Mouse (Mus musculus) layer of hippocampus, adult 9-10 months (tissue): ENCODE measurements at regions not wholly inside any gene's neighbourhood (a gene's known extent, or its start where the extent isn't known, plus 50 kb on each side); places are given as distances from the start of the nearest gene placed in this dataset.
"Not testable (repeated sequence)": the region's sequence is repeated elsewhere in the genome, so short reads cannot be mapped to it uniquely, and the experiment has no call there.

Experiments
- DNase-seq: peaks from one replicate; pipeline ENCODE4 v3.0.0; 2022; ENCODE audit warnings: low spot score

DNA sequence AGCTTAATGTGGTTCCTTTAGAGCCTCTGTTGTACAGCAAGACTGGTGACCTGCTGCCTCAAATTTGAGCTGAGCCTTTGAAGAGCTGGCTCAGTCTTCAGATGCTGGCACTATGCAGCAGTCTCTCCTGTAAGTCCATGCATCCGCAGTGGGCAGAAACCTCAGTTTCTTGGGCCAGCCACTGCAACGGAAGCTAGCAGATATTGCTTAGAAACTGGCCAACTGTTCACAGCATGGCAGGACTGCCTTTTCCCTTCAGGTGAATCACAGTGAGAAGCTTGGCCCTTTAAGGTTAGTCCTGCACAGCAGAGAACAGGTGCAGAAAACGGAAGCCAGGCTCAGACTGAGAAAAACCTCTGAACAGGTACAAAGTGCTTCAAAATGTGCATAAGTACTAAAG lies 1976.8 kb upstream of the G6pd2 start:
- no peak for DNase-seq

DNA sequence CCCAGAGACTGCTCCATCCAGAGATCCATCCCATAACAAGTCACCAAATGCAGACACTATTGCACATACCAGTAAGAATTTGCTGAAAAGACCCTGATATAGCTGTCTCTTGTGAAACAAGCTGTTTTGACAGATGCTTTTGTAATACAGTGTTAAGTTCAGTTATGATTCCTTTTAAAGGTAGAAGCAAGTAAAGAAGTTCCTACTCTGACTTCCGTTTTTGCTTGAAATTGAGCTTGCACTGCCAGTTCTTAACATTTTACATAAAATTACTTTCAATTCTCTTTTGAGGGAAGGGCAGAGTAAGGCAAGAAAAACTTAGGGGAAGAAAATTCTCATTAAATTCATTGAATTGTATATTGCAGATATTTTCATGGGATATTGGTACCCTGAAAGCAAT lies 1962.9 kb upstream of the G6pd2 start:
- no peak for DNase-seq

DNA sequence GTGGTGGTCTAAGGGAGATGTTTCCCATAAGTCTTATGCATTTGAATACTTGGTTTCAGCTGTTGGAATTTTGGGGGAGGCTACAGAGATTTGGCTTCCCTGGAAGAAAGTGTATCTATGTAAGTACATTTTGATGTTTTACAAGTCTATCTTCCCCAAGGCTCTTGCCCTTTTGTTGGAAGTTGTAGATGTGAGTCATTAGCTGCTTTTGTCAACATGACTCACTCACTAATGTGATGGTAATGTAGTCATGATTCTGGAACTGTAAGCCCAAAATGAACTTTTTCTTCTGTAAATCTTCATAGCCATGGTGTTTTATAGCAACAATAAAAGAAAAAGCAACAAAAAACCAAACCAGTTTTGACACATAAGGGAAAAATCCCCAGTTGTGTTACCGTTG lies 1961.0 kb upstream of the G6pd2 start:
- no peak for DNase-seq

GRCm38 (mm10) chr5:59893952-59894724 lies 1914.5 kb upstream of the G6pd2 start:
- DNase-seq: no peak

DNA sequence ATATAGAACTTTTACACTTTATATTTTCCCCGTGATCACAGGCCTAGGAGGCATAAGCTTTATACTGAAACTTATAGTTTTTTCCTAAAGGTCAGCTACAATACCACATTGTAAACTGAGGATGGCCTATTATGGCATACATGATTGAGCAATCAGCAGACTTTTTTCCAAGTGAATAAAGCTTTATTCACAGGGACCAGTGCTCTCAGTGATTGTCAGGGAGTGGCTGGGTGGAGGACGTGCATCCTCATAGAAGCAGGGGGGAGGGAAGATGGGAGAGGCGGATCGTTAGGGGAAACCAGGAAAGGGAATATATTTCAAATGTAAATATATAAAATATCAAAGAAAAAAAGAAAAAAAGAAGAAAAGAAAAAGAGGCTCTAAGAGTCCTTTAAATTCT lies 1886.7 kb upstream of the G6pd2 start:
- no peak for DNase-seq

- no peak for DNase-seq
Measured at GRCm38 (mm10) chr5:59940861-59941260, 1867.8 kb upstream of the G6pd2 start.

GRCm38 (mm10) chr5:59945761-59946160 lies 1862.9 kb upstream of the G6pd2 start:
- no peak for DNase-seq

- DNase-seq: no peak
Measured at GRCm38 (mm10) chr5:59947831-59948568, 1860.6 kb upstream of the G6pd2 start.

DNA sequence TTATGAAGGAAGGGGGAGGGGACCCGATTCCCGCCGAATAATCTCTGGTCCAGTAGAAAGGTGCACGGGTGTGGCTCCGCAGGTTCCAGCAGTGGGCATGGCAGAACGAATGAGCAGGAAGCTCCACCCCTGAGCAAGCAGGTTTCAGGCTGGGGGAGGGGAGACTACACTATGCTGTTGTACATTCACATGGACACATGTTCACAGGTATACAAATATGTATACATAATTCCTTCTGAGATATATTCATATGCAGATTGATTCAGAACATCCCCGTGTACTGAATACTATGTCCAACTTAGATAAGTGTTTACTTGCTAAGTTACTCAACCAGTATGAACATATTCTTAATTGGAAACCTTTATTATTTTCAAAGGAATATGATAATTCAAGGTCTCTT lies 1852.4 kb upstream of the G6pd2 start:
- not testable (repeated sequence) for DNase-seq

DNA sequence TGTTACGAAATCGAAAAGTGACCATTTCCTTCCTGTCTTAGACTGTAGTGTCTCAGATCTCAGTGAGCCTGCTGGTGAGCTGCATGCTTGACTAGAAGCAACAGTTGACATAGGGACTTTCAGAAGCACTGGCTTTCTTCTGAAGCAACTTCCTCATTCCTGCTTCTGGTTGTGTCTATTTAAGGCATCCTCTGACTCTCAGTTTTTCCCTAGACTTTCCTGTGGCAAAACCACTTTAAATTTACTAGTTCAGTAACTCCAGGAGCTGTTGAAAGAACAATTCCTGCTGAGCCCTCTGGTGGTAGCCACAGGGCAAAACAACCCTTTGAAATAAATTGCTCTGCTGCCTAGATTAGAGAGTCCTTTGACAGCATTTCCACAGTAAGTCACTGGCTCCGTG lies 1811.9 kb upstream of the G6pd2 start:
- DNase-seq: peak; percentile 52

- DNase-seq: not testable (repeated sequence)
Measured at GRCm38 (mm10) chr5:60042603-60043175, 1765.9 kb upstream of the G6pd2 start.

- no peak for DNase-seq
Measured at GRCm38 (mm10) chr5:60049053-60049452, 1759.6 kb upstream of the G6pd2 start.

DNA sequence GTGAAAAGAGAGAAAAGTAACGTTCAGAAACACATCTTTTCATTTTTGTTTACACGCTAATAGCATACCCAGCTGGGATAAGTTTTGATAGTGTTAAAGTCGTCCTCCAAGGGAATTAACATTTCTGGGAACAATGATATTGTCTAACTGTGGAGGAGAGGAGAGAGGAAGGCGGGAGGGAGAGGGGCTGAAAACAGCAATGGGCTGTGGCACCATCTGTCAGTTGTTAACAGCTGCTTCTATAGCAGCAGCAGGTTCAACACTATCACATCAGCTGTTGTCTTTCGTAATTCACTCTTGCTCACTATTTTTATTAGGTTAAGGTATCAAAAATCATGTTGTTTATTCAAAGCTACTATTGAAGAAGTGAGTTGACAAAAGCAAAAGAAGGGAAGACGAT lies 1747.4 kb upstream of the G6pd2 start:
- no peak for DNase-seq
